Mouse (Mus musculus) ES-E14 (cell line): Measurements from ENCODE around the gene Msantd2. TPM values are rescaled to one million over a fixed set of nuclear protein-coding genes. Genes with fewer than 3 reads are reported as not detected.

ENCODE experiments used
- DNase-seq: peaks from one replicate; pipeline ENCODE4 v3.0.0-alpha.2; 2013; ENCODE audit warnings: low read depth, low spot score
- H3K27ac ChIP-seq: 2 replicates; pipeline ENCODE4 v1.5.1; 2012; ENCODE audit warnings: low read depth, mild to moderate bottlenecking, low read length, moderate library complexity, mixed read lengths; ENCODE audit not compliant: poor library complexity, insufficient read depth, severe bottlenecking
- H3K36me3 ChIP-seq: 2 replicates; pipeline ENCODE4 v1.6.1; 2012; ENCODE audit warnings: mild to moderate bottlenecking, low read length, moderate library complexity, mixed read lengths; ENCODE audit not compliant: control insufficient read depth, poor library complexity, insufficient read depth, severe bottlenecking
- H3K4me1 ChIP-seq, 2 experiments: fragments of 150-350 bp in 1 of 2; sonication (generic) in 1 of 2; 2 replicates each; pipeline ENCODE4 v1.6.1; 2012; ENCODE audit warnings: low read length in 2 of 2, mild to moderate bottlenecking in 1 of 2, mixed read lengths in 1 of 2; ENCODE audit not compliant: control insufficient read depth in 2 of 2, insufficient read depth in 2 of 2, poor library complexity in 1 of 2
- H3K4me3 ChIP-seq, 2 experiments: fragments of 150-350 bp in 1 of 2; sonication (generic) in 1 of 2; 2 replicates each; pipeline ENCODE4 v1.5.1; 2012; ENCODE audit warnings: low read length in 2 of 2, low read depth in 1 of 2, mild to moderate bottlenecking in 1 of 2, mixed read lengths in 1 of 2; ENCODE audit not compliant: insufficient read depth in 1 of 2, poor library complexity in 1 of 2, severe bottlenecking in 1 of 2
- H3K9ac ChIP-seq: 2 replicates; pipeline ENCODE4 v1.6.1; 2012; ENCODE audit warnings: low read depth, mild to moderate bottlenecking, low read length, mixed read lengths; ENCODE audit not compliant: poor library complexity, insufficient read depth, severe bottlenecking
- H3K9me3 ChIP-seq: fragments of 150-350 bp; sonication (generic); 2 replicates; pipeline ENCODE4 v1.6.1; 2012; ENCODE audit warnings: low read depth, mild to moderate bottlenecking, low read length; ENCODE audit not compliant: control insufficient read depth, insufficient read depth
- CHD2 ChIP-seq: IDR thresholded peaks from 2 replicates; pipeline ENCODE4 v1.6.1; 2014; ENCODE audit warnings: mild to moderate bottlenecking, low read depth, low read length, inconsistent platforms
- HCFC1 ChIP-seq: IDR thresholded peaks from 2 replicates; pipeline ENCODE4 v1.6.1; 2012; ENCODE audit warnings: low read length, inconsistent platforms, borderline replicate concordance; ENCODE audit not compliant: insufficient read depth
- MAFK ChIP-seq: IDR thresholded peaks from 2 replicates; pipeline ENCODE4 v1.6.1; 2014; ENCODE audit warnings: mild to moderate bottlenecking, low read depth, low read length, inconsistent platforms; ENCODE audit not compliant: insufficient read depth
- ZC3H11A ChIP-seq: IDR thresholded peaks from 2 replicates; pipeline ENCODE4 v1.6.1; 2012; ENCODE audit warnings: low read depth, mild to moderate bottlenecking, inconsistent platforms, low read length, borderline replicate concordance
- ZNF384 ChIP-seq: IDR thresholded peaks from 2 replicates; pipeline ENCODE4 v1.6.1; 2012; ENCODE audit warnings: low read depth, low read length, inconsistent platforms
- in situ Hi-C, 2 experiments: fragments of 600-800 bp; cut with MboI; formaldehyde crosslinking; loops; one replicate each; pipeline ENCODE4 v1.15.1; 2025; ENCODE audit warnings: low sequenced_read_pairs in 2 of 2, inconsistent platforms in 1 of 2; ENCODE audit not compliant: unreplicated experiment in 2 of 2
- total RNA-seq: library from RNA; depleted of rRNA; stranded (reverse); fragments of 300-350 nt; gene quantifications from 2 replicates; pipeline ENCODE4 v1.2.3, GENCODE M21; 2012

Msantd2 gene
- total RNA-seq, 1 experiment: 81.3 TPM

GRCm38 (mm10) chr9:37518991-37519390 lies 29.9 kb downstream of the Msantd2 start:
- Histone ChIP-seq H3K4me3 (no peak overlapping the region), H3K9me3 (no peaks in the 10 kb centered on the region), H3K36me3 (peaks cover 25% of the 10 kb centered on the region), H3K9ac (no peak overlapping the region), H3K27ac (no peak overlapping the region), H3K4me1 (no peaks in the 10 kb centered on the region)
- in situ Hi-C loops: no loop called here
- no peak for TF ChIP-seq ZNF384
- TF ChIP-seq ZC3H11A: no peak
- no peak for TF ChIP-seq MAFK
- TF ChIP-seq CHD2: no peak
- TF ChIP-seq HCFC1: no peak
- DNase-seq: no peak

- DNase-seq: no peak
- in situ Hi-C loops: no loop called here
- no peak overlapping the region for H3K4me3 ChIP-seq
- no peak overlapping the region for H3K27ac ChIP-seq
- TF ChIP-seq ZNF384: no peak
- TF ChIP-seq CHD2: no peak
- no peak overlapping the region for H3K9ac ChIP-seq
- no peaks in the 10 kb centered on the region for H3K9me3 ChIP-seq
- H3K4me1 ChIP-seq: no peaks in the 10 kb centered on the region
- H3K36me3 ChIP-seq: peaks cover 29% of the 10 kb centered on the region
These were observed 30.9 kb downstream of the Msantd2 start for GRCm38 (mm10) chr9:37519995-37520394.

GRCm38 (mm10) chr9:37525461-37525860 lies 36.3 kb downstream of the Msantd2 start:
- Histone ChIP-seq H3K4me1 (peaks cover 2 to 12% of the 10 kb centered on the region in 2 experiments; a peak in 2 of 4 replicates), H3K27ac (no peak overlapping the region), H3K9ac (no peak overlapping the region), H3K9me3 (no peaks in the 10 kb centered on the region), H3K4me3 (no peak overlapping the region), H3K36me3 (peaks cover 18% of the 10 kb centered on the region)
- TF ChIP-seq MAFK (no peak), CHD2 (no peak), HCFC1 (no peak), ZC3H11A (no peak), ZNF384 (no peak)
- no peak for DNase-seq
- in situ Hi-C loops: no loop called here

GRCm38 (mm10) chr9:37526443-37527395 lies 37.6 kb downstream of the Msantd2 start:
- Histone ChIP-seq H3K4me3 (peak overlapping the region; percentile 48 to 55), H3K27ac (no peak overlapping the region), H3K36me3 (peaks cover 11% of the 10 kb centered on the region), H3K9ac (peak overlapping the region; percentile 44; the same call in 1 of the 2 replicates), H3K4me1 (peaks cover 2 to 16% of the 10 kb centered on the region in 2 experiments; a peak in 2 of 4 replicates), H3K9me3 (no peaks in the 10 kb centered on the region)
- in situ Hi-C loops: no loop called here
- no peak for DNase-seq
- TF ChIP-seq MAFK (no peak), ZNF384 (no peak), HCFC1 (no peak), ZC3H11A (no peak), CHD2 (no peak)
